Mouse (Mus musculus) bone marrow macrophage, adult 2 months (primary cell): ENCODE results near the gene Rfc1.

ENCODE experiments used
- CTCF ChIP-seq: IDR thresholded peaks from 2 replicates; pipeline ENCODE4 v1.5.1; 2012; ENCODE audit warnings: low read depth, mild to moderate bottlenecking, low read length, moderate library complexity
- POLR2A ChIP-seq: IDR thresholded peaks from 2 replicates; pipeline ENCODE4 v1.6.1; 2012; ENCODE audit warnings: mild to moderate bottlenecking, low read depth, low read length, borderline replicate concordance

- no peak for TF ChIP-seq CTCF
- no peak for TF ChIP-seq POLR2A
These were observed 41.2 kb downstream of the Rfc1 start for GRCm38 (mm10) chr5:65294270-65294669.
